Mouse (Mus musculus): ENCODE data around the gene Ppp1r9a. TPM values are rescaled to one million over a fixed set of nuclear protein-coding genes. Genes with fewer than 3 reads are reported as not detected.

The Ppp1r9a gene
- polyA plus RNA-seq, 2 experiments, result 2.6 to 3.0 TPM

GRCm38 (mm10) chr6:4967236-4967635 is 64.5 kb downstream of the Ppp1r9a start:
- Histone ChIP-seq H3K4me1 (replicated peaks; ENCODE audit: control insufficient read depth in 2 of 2, insufficient read depth in 2 of 2, low read length in 1 of 2) (no peaks in the 10 kb centered on the region), H3K4me2 (ENCODE audit: low read depth) (no peak overlapping the region), H3K9me3 (ENCODE audit: control insufficient read depth, low read length) (no peaks in the 10 kb centered on the region), H3K36me3 (replicated peaks; ENCODE audit: control insufficient read depth, insufficient read depth, low read depth) (no peaks in the 10 kb centered on the region), H3K27ac (no peak overlapping the region), H3K9ac (replicated peaks) (no peak overlapping the region), H3K4me3 (ENCODE audit: insufficient read depth in 1 of 2, low read depth in 2 of 2, low read length in 2 of 2) (no peak overlapping the region), H3K27me3 (ENCODE audit: control insufficient read depth, insufficient read depth, low read length) (no peaks in the 10 kb centered on the region)
- TF ChIP-seq CTCF (IDR thresholded peaks at IDR 0.05; ENCODE audit: low read depth), result no peak
- TF ChIP-seq EP300 (IDR thresholded peaks at IDR 0.05; ENCODE audit: low read depth), result no peak
- ATAC-seq (ENCODE audit: insufficient read depth) (no peak), DNase-seq (ENCODE audit: low read depth in 3 of 3, low spot score in 3 of 3) (no peak)
- 53% methylated on average over 4 of the region's 4 CpGs for WGBS (ENCODE audit: insufficient replicate concordance)

- Histone ChIP-seq H3K4me2 (ENCODE audit: low read depth) (no peak overlapping the region), H3K4me3 (ENCODE audit: insufficient read depth in 1 of 2, low read depth in 2 of 2, low read length in 2 of 2) (no peak overlapping the region), H3K36me3 (replicated peaks; ENCODE audit: control insufficient read depth, insufficient read depth, low read depth) (no peaks in the 10 kb centered on the region), H3K27ac (no peak overlapping the region), H3K9ac (replicated peaks) (no peak overlapping the region), H3K27me3 (ENCODE audit: control insufficient read depth, insufficient read depth, low read length) (no peaks in the 10 kb centered on the region), H3K9me3 (ENCODE audit: control insufficient read depth, low read length) (no peaks in the 10 kb centered on the region), H3K4me1 (replicated peaks; ENCODE audit: control insufficient read depth in 2 of 2, insufficient read depth in 2 of 2, low read length in 1 of 2) (peaks cover 0 to 3% of the 10 kb centered on the region in 2 experiments; a peak in 1 of 4 replicates)
- no peak for ATAC-seq (ENCODE audit: insufficient read depth)
- TF ChIP-seq CTCF (IDR thresholded peaks at IDR 0.05; ENCODE audit: low read depth) (no peak), EP300 (IDR thresholded peaks at IDR 0.05; ENCODE audit: low read depth) (no peak)
- DNase-seq (ENCODE audit: low read depth in 3 of 3, low spot score in 3 of 3), result no peak
- 68% methylated on average over 9 of the region's 9 CpGs for WGBS (ENCODE audit: insufficient replicate concordance)
Measured at GRCm38 (mm10) chr6:4971229-4971628, 68.5 kb downstream of the Ppp1r9a start.

GRCm38 (mm10) chr6:4972808-4973207 is 70.1 kb downstream of the Ppp1r9a start:
- Histone ChIP-seq H3K4me1 (replicated peaks; ENCODE audit: control insufficient read depth in 2 of 2, insufficient read depth in 2 of 2, low read length in 1 of 2) (peaks cover 0 to 3% of the 10 kb centered on the region in 2 experiments; a peak in 1 of 4 replicates), H3K4me2 (ENCODE audit: low read depth) (no peak overlapping the region), H3K4me3 (ENCODE audit: insufficient read depth in 1 of 2, low read depth in 2 of 2, low read length in 2 of 2) (no peak overlapping the region), H3K9me3 (ENCODE audit: control insufficient read depth, low read length) (no peaks in the 10 kb centered on the region), H3K27me3 (ENCODE audit: control insufficient read depth, insufficient read depth, low read length) (no peaks in the 10 kb centered on the region), H3K27ac (no peak overlapping the region), H3K36me3 (replicated peaks; ENCODE audit: control insufficient read depth, insufficient read depth, low read depth) (no peaks in the 10 kb centered on the region), H3K9ac (replicated peaks) (no peak overlapping the region)
- ATAC-seq (ENCODE audit: insufficient read depth) (no peak), DNase-seq (ENCODE audit: low read depth in 3 of 3, low spot score in 3 of 3) (no peak)
- no peak for TF ChIP-seq CTCF (IDR thresholded peaks at IDR 0.05; ENCODE audit: low read depth)
- TF ChIP-seq EP300 (IDR thresholded peaks at IDR 0.05; ENCODE audit: low read depth), result no peak
- 56% methylated on average over 6 of the region's 6 CpGs for WGBS (ENCODE audit: insufficient replicate concordance)

GRCm38 (mm10) chr6:4973337-4973736 is 70.6 kb downstream of the Ppp1r9a start:
- Histone ChIP-seq H3K4me2 (ENCODE audit: low read depth) (no peak overlapping the region), H3K9ac (replicated peaks) (no peak overlapping the region), H3K4me1 (replicated peaks; ENCODE audit: control insufficient read depth in 2 of 2, insufficient read depth in 2 of 2, low read length in 1 of 2) (peaks cover 0 to 3% of the 10 kb centered on the region in 2 experiments; a peak in 1 of 4 replicates), H3K4me3 (ENCODE audit: insufficient read depth in 1 of 2, low read depth in 2 of 2, low read length in 2 of 2) (no peak overlapping the region), H3K36me3 (replicated peaks; ENCODE audit: control insufficient read depth, insufficient read depth, low read depth) (no peaks in the 10 kb centered on the region), H3K27me3 (ENCODE audit: control insufficient read depth, insufficient read depth, low read length) (no peaks in the 10 kb centered on the region), H3K27ac (no peak overlapping the region), H3K9me3 (ENCODE audit: control insufficient read depth, low read length) (no peaks in the 10 kb centered on the region)
- 56% methylated on average over 10 of the region's 10 CpGs for WGBS (ENCODE audit: insufficient replicate concordance)
- peak; percentile 9 to 20 (median 12) for DNase-seq (ENCODE audit: low read depth in 3 of 3, low spot score in 3 of 3)
- ATAC-seq (ENCODE audit: insufficient read depth), result no peak
- TF ChIP-seq EP300 (IDR thresholded peaks at IDR 0.05; ENCODE audit: low read depth) (no peak), CTCF (IDR thresholded peaks at IDR 0.05; ENCODE audit: low read depth) (no peak)

GRCm38 (mm10) chr6:4977515-4977914 is 74.8 kb downstream of the Ppp1r9a start:
- DNase-seq (ENCODE audit: low read depth in 3 of 3, low spot score in 3 of 3) (no peak), ATAC-seq (ENCODE audit: insufficient read depth) (no peak)
- Histone ChIP-seq H3K9me3 (ENCODE audit: control insufficient read depth, low read length) (no peaks in the 10 kb centered on the region), H3K27ac (no peak overlapping the region), H3K27me3 (ENCODE audit: control insufficient read depth, insufficient read depth, low read length) (no peaks in the 10 kb centered on the region), H3K9ac (replicated peaks) (no peak overlapping the region), H3K4me1 (replicated peaks; ENCODE audit: control insufficient read depth in 2 of 2, insufficient read depth in 2 of 2, low read length in 1 of 2) (peaks cover 0 to 3% of the 10 kb centered on the region in 2 experiments; a peak in 1 of 4 replicates), H3K4me3 (ENCODE audit: insufficient read depth in 1 of 2, low read depth in 2 of 2, low read length in 2 of 2) (no peak overlapping the region), H3K36me3 (replicated peaks; ENCODE audit: control insufficient read depth, insufficient read depth, low read depth) (no peaks in the 10 kb centered on the region), H3K4me2 (ENCODE audit: low read depth) (no peak overlapping the region)
- 76% methylated on average over 4 of the region's 4 CpGs for WGBS (ENCODE audit: insufficient replicate concordance)
- TF ChIP-seq EP300 (IDR thresholded peaks at IDR 0.05; ENCODE audit: low read depth) (0 out of 2 replicates have a peak, but pooled peaks have one; percentile 5), CTCF (IDR thresholded peaks at IDR 0.05; ENCODE audit: low read depth) (no peak)
